Mouse (Mus musculus) lung, embryonic 15.5 days (tissue): ENCODE measurements at regions not wholly inside any gene's neighbourhood (a gene's known extent, or its start where the extent isn't known, plus 50 kb on each side); places are given as distances from the start of the nearest gene placed in this dataset.

ENCODE experiments used
- ATAC-seq: fragments of 200-750 bp; cut with Nextera tagmentation; 2 replicates; pipeline ENCODE4 v1.8.0; 2017; ENCODE audit warnings: moderate number of reproducible peaks, borderline replicate concordance; ENCODE audit not compliant: low FRiP score, low TSS enrichment; ENCODE audit errors: extremely low read depth
- H3K27ac ChIP-seq: fragments of 300-500 bp; sonication (generic); 2 replicates; pipeline ENCODE4 v1.5.1; 2015; ENCODE audit warnings: moderate library complexity, mild to moderate bottlenecking, inconsistent platforms
- H3K27me3 ChIP-seq: fragments of 300-500 bp; sonication (generic); 2 replicates; pipeline ENCODE4 v1.6.1; 2015; ENCODE audit warnings: inconsistent platforms
- H3K36me3 ChIP-seq: fragments of 300-500 bp; sonication (generic); 2 replicates; pipeline ENCODE4 v1.6.1; 2015; ENCODE audit warnings: inconsistent platforms
- H3K4me1 ChIP-seq: fragments of 300-500 bp; sonication (generic); 2 replicates; pipeline ENCODE4 v1.6.1; 2015; ENCODE audit warnings: inconsistent platforms
- H3K4me2 ChIP-seq: fragments of 300-500 bp; sonication (generic); 2 replicates; pipeline ENCODE4 v1.6.1; 2015; ENCODE audit warnings: inconsistent platforms, mild to moderate bottlenecking, moderate library complexity
- H3K4me3 ChIP-seq: fragments of 300-500 bp; sonication (generic); 2 replicates; pipeline ENCODE4 v1.5.1; 2015; ENCODE audit warnings: mild to moderate bottlenecking, inconsistent platforms
- H3K9ac ChIP-seq: fragments of 300-500 bp; sonication (generic); 2 replicates; pipeline ENCODE4 v1.6.1; 2015; ENCODE audit warnings: inconsistent platforms
- H3K9me3 ChIP-seq: fragments of 300-500 bp; sonication (generic); 2 replicates; pipeline ENCODE4 v1.6.1; 2016; ENCODE audit warnings: inconsistent platforms
- WGBS: fragments of 180-500 bp; shearing (Covaris S2); methylation state at CpG from one replicate; pipeline ENCODE4 v1.1.7; 2015; 5-methylcytosine and 5-hydroxymethylcytosine counted together

DNA sequence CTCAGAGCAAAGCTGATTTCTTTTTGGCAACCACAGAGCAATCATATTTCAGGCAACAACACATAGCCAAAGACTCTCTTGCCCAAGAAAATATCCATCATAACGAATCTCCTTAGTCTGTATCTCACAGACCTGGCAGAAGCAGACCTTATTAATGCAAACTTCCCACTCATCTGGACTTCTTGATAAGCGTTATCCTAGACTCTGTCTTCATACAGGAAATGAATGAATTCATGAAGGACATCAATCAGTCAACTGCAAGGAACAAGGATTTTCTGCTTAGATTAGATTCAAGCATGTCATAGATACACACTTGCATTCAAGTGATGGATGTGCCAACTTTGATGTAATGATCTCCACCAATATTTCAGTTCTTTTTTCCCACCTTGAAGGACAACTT, 488.1 kb upstream of the Gm26657 start:
- H3K27me3 ChIP-seq: no peaks in the 10 kb centered on the region
- H3K36me3 ChIP-seq: no peaks in the 10 kb centered on the region
- 60% methylated on average over 2 of the region's 2 CpGs for WGBS
- no peak for ATAC-seq
- no peak overlapping the region for H3K9ac ChIP-seq
- no peak overlapping the region for H3K4me3 ChIP-seq
- no peaks in the 10 kb centered on the region for H3K4me1 ChIP-seq
- no peak overlapping the region for H3K27ac ChIP-seq
- no peaks in the 10 kb centered on the region for H3K9me3 ChIP-seq
- no peak overlapping the region for H3K4me2 ChIP-seq

DNA sequence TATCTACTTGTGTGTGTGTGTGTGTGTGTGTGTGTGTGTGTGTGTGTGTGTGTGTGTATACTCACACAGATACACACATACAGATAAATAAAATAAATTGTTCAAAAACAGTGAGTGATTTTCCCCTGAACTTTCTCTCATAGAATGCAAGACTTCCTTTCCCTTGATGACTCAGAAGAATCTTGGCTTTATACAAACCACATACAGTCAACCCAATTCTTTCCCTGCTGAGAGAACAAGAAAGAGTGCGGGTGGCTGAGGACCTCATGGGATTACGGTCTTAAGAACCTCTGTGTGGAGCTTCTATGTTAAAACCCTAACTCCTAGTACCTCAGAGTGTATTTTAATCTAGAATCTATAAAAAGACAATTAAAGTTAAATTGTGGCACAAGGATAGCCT, 489.3 kb upstream of the Gm26657 start:
- Histone ChIP-seq H3K4me1 (no peaks in the 10 kb centered on the region), H3K36me3 (no peaks in the 10 kb centered on the region), H3K9me3 (no peaks in the 10 kb centered on the region), H3K27me3 (no peaks in the 10 kb centered on the region), H3K4me2 (no peak overlapping the region), H3K27ac (no peak overlapping the region), H3K9ac (no peak overlapping the region), H3K4me3 (no peak overlapping the region)
- WGBS: 88% methylated on average over 2 of the region's 2 CpGs
- no peak for ATAC-seq

DNA sequence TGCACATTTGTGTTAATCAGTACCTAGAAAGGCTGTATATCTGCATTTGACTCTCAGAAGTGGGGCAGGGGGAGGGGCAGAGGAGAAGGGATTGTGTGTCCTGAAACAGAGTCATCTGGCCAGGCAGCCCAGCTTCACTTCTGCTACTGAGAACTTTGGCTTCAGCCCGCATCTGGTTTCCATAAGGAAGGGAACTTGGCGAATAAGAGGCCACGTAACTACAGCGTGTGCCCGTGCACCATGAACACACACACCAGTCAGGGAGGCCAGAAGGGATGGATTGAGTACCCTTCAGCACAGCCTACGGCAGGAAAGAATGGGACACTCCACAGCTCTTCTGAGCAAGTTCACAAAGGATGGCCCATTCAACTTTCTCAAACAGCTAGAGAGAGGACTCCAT, 496.0 kb upstream of the Gm26657 start:
- Histone ChIP-seq H3K36me3 (no peaks in the 10 kb centered on the region), H3K4me1 (no peaks in the 10 kb centered on the region), H3K27me3 (no peaks in the 10 kb centered on the region), H3K9me3 (no peaks in the 10 kb centered on the region), H3K4me2 (no peak overlapping the region), H3K9ac (no peak overlapping the region), H3K27ac (no peak overlapping the region), H3K4me3 (no peak overlapping the region)
- WGBS: 75% methylated on average over 6 of the region's 6 CpGs
- no peak for ATAC-seq

DNA sequence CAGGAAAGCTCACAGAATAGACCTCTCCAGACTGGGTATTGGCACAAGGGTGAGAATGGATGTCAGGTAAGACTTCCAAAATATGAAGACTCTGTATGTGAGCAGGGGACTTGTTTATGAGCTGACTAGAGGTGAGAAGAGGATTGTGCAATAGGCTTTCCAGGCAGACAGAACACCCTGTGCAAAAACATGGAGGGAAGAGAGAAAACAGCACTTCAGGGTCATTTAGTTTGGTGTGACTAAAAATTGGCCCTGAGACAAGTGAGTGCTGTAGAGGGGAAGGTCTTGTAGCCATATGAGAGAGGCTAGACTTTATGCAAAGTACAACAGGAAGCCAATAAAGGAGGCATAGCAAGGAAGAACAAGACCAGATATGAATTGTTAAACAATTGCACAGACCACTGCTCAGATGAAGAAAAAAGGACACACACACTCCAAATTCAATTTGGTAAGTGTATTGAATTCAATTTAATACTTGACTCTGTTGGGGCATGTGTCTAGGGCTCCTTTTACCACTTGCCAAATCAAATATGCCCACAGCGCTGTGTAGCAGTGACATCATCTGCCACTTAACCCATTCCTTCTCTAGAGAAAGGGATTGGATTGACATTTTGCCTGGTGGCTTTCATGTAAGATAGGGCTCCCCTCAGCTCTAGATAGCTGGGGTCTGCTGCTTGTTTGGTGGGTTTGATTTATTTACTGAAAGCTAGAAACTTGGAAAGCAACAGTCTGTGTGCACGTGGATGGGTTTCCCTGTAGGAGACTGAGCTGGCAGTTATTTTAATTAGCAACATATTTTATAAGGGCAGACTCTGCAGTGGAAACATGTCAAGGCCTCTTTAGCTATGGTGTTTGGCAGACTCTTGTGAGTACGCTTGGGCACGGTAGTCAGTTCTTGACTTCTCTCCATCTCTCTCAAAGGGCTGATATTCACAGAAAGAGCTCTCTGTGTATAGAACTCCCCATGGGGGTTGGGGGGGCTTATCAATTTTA, 501.1 kb upstream of the Gm26657 start:
- H3K9me3 ChIP-seq: no peaks in the 10 kb centered on the region
- no peak overlapping the region for H3K9ac ChIP-seq
- H3K4me2 ChIP-seq: no peak overlapping the region
- H3K27ac ChIP-seq: no peak overlapping the region
- ATAC-seq: no peak
- no peaks in the 10 kb centered on the region for H3K27me3 ChIP-seq
- H3K36me3 ChIP-seq: no peaks in the 10 kb centered on the region
- H3K4me1 ChIP-seq: no peaks in the 10 kb centered on the region
- no peak overlapping the region for H3K4me3 ChIP-seq
- WGBS: 56% methylated on average over 4 of the region's 4 CpGs

DNA sequence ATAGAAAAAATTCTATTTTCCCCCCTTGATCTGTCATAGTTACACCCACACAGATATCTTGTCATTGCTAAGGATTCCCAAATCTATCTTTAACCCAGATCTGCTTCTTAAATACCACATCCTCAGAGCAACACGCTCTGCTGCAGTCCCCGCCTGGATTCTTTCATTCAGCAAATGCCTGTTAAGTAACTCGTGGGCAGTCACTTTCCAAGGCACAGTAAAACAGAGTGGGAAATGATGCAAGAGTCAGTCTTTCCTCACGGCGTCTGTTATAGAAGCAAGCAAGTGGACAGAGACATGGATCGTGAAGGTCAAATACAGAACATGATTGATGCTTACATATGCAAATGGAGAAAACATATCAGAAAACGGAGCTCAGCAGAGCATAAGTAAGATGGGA, 508.5 kb upstream of the Gm26657 start:
- Histone ChIP-seq H3K4me3 (no peak overlapping the region), H3K27ac (no peak overlapping the region), H3K4me1 (no peaks in the 10 kb centered on the region), H3K9me3 (no peaks in the 10 kb centered on the region), H3K36me3 (no peaks in the 10 kb centered on the region), H3K4me2 (no peak overlapping the region), H3K9ac (no peak overlapping the region), H3K27me3 (no peaks in the 10 kb centered on the region)
- WGBS: 54% methylated on average over 7 of the region's 7 CpGs
- ATAC-seq: no peak

- H3K4me3 ChIP-seq: no peak overlapping the region
- no peak overlapping the region for H3K9ac ChIP-seq
- no peak overlapping the region for H3K4me2 ChIP-seq
- no peaks in the 10 kb centered on the region for H3K27me3 ChIP-seq
- no peaks in the 10 kb centered on the region for H3K9me3 ChIP-seq
- ATAC-seq: no peak
- no peak overlapping the region for H3K27ac ChIP-seq
- WGBS: 79% methylated on average over 1 of the region's 1 CpGs
- H3K36me3 ChIP-seq: no peaks in the 10 kb centered on the region
- no peaks in the 10 kb centered on the region for H3K4me1 ChIP-seq
Measured at GRCm38 (mm10) chr4:56230451-56230850, 509.4 kb upstream of the Gm26657 start.

- H3K4me3 ChIP-seq: no peak overlapping the region
- H3K27ac ChIP-seq: no peak overlapping the region
- peaks cover 10% of the 10 kb centered on the region; the same call in 1 of the 2 replicates for H3K4me1 ChIP-seq
- ATAC-seq: no peak
- H3K27me3 ChIP-seq: no peaks in the 10 kb centered on the region
- H3K9ac ChIP-seq: no peak overlapping the region
- 77% methylated on average over 1 of the region's 1 CpGs for WGBS
- H3K4me2 ChIP-seq: no peak overlapping the region
- H3K36me3 ChIP-seq: no peaks in the 10 kb centered on the region
- no peaks in the 10 kb centered on the region for H3K9me3 ChIP-seq
Measured at GRCm38 (mm10) chr4:56226493-56226892, 513.4 kb upstream of the Gm26657 start.

GRCm38 (mm10) chr4:56224542-56224941, 515.3 kb upstream of the Gm26657 start:
- Histone ChIP-seq H3K4me1 (peaks cover 16% of the 10 kb centered on the region; the same call in 1 of the 2 replicates), H3K4me2 (no peak overlapping the region), H3K36me3 (no peaks in the 10 kb centered on the region), H3K9me3 (no peaks in the 10 kb centered on the region), H3K27ac (no peak overlapping the region), H3K4me3 (no peak overlapping the region), H3K27me3 (no peaks in the 10 kb centered on the region), H3K9ac (no peak overlapping the region)
- ATAC-seq: no peak
- 29% methylated on average over 3 of the region's 3 CpGs for WGBS

- Histone ChIP-seq H3K27me3 (no peaks in the 10 kb centered on the region), H3K9ac (no peak overlapping the region), H3K4me1 (peaks cover 16% of the 10 kb centered on the region; the same call in 1 of the 2 replicates), H3K36me3 (no peaks in the 10 kb centered on the region), H3K4me2 (peak overlapping the region; percentile 41), H3K27ac (no peak overlapping the region), H3K9me3 (no peaks in the 10 kb centered on the region), H3K4me3 (peak overlapping the region; percentile 17; the same call in 1 of the 2 replicates)
- WGBS: 22% methylated on average over 8 of the region's 8 CpGs
- ATAC-seq: peak; percentile 52
Measured at GRCm38 (mm10) chr4:56222023-56222776, 517.7 kb upstream of the Gm26657 start.

- H3K4me1 ChIP-seq: peaks cover 16% of the 10 kb centered on the region; the same call in 1 of the 2 replicates
- no peak overlapping the region for H3K4me2 ChIP-seq
- H3K4me3 ChIP-seq: no peak overlapping the region
- H3K36me3 ChIP-seq: no peaks in the 10 kb centered on the region
- H3K27ac ChIP-seq: no peak overlapping the region
- no peaks in the 10 kb centered on the region for H3K27me3 ChIP-seq
- no peaks in the 10 kb centered on the region for H3K9me3 ChIP-seq
- no peak overlapping the region for H3K9ac ChIP-seq
- 28% methylated on average over 8 of the region's 8 CpGs for WGBS
- no peak for ATAC-seq
Measured at GRCm38 (mm10) chr4:56220531-56220930, 519.3 kb upstream of the Gm26657 start.

DNA sequence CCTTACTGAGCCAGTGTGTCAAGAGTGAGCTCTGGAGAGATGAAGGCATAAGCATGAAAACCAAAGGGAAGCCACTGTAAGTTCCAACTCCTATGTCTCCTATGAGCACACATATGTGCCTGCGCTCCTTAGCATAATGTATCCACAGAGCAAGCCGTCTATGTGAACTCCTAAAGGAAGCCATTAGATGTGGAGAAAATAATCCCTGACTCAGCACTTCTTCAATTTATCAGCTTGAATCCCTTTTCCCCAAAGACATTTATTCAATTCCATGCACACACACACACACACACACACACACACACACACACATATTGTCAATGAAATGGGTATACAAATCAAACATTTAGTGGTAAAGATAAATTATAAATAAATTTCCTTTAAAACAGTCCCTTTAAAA, 530.4 kb upstream of the Gm26657 start:
- no peaks in the 10 kb centered on the region for H3K27me3 ChIP-seq
- H3K4me1 ChIP-seq: peaks cover 5% of the 10 kb centered on the region; the same call in 1 of the 2 replicates
- ATAC-seq: no peak
- no peak overlapping the region for H3K4me2 ChIP-seq
- H3K36me3 ChIP-seq: no peaks in the 10 kb centered on the region
- no peak overlapping the region for H3K9ac ChIP-seq
- H3K27ac ChIP-seq: no peak overlapping the region
- WGBS: 94% methylated on average over 2 of the region's 2 CpGs
- no peak overlapping the region for H3K4me3 ChIP-seq
- no peaks in the 10 kb centered on the region for H3K9me3 ChIP-seq

- 37% methylated on average over 5 of the region's 5 CpGs for WGBS
- Histone ChIP-seq H3K4me1 (peaks cover 5% of the 10 kb centered on the region; the same call in 1 of the 2 replicates), H3K27ac (no peak overlapping the region), H3K36me3 (no peaks in the 10 kb centered on the region), H3K4me2 (no peak overlapping the region), H3K9ac (no peak overlapping the region), H3K9me3 (no peaks in the 10 kb centered on the region), H3K4me3 (no peak overlapping the region), H3K27me3 (no peaks in the 10 kb centered on the region)
- no peak for ATAC-seq
Measured at GRCm38 (mm10) chr4:56207726-56208125, 532.1 kb upstream of the Gm26657 start.
